Mouse (Mus musculus) heart, embryonic 12.5 days (tissue): ENCODE measurements around the gene Exosc10. TPM values are rescaled to one million over a fixed set of nuclear protein-coding genes. Genes with fewer than 3 reads are reported as not detected.

ENCODE experiments used
- ATAC-seq: fragments of 200-750 bp; cut with Nextera tagmentation; 2 replicates; pipeline ENCODE4 v1.8.0; 2017; ENCODE audit warnings: moderate TSS enrichment, moderate library complexity; ENCODE audit not compliant: insufficient number of reproducible peaks, low FRiP score
- H3K27ac ChIP-seq: fragments of 300-500 bp; sonication (generic); 2 replicates; pipeline ENCODE4 v1.5.1; 2016; ENCODE audit warnings: mild to moderate bottlenecking, moderate library complexity; ENCODE audit not compliant: poor library complexity, severe bottlenecking
- H3K27me3 ChIP-seq: fragments of 300-500 bp; sonication (generic); replicated peaks from 2 replicates; pipeline ENCODE4 v1.6.1; 2016; ENCODE audit warnings: mild to moderate bottlenecking, moderate library complexity
- H3K36me3 ChIP-seq: fragments of 300-500 bp; sonication (generic); 2 replicates; pipeline ENCODE4 v1.6.1; 2016; ENCODE audit warnings: mild to moderate bottlenecking, moderate library complexity
- H3K4me1 ChIP-seq: fragments of 300-500 bp; sonication (generic); replicated peaks from 2 replicates; pipeline ENCODE4 v1.6.1; 2016; ENCODE audit warnings: mild to moderate bottlenecking
- H3K4me2 ChIP-seq: fragments of 300-500 bp; sonication (generic); 2 replicates; pipeline ENCODE4 v1.6.1; 2016; ENCODE audit warnings: mild to moderate bottlenecking, moderate library complexity
- H3K4me3 ChIP-seq: fragments of 300-500 bp; sonication (generic); 2 replicates; pipeline ENCODE4 v1.5.1; 2016; ENCODE audit warnings: mild to moderate bottlenecking
- H3K9ac ChIP-seq: fragments of 300-500 bp; sonication (generic); 2 replicates; pipeline ENCODE4 v1.6.1; 2016; ENCODE audit warnings: mild to moderate bottlenecking, moderate library complexity
- H3K9me3 ChIP-seq: fragments of 300-500 bp; sonication (generic); replicated peaks from 2 replicates; pipeline ENCODE4 v1.6.1; 2016; ENCODE audit warnings: mild to moderate bottlenecking, moderate library complexity
- WGBS: fragments of 180-500 bp; shearing (Covaris S2); methylation state at CpG from one replicate; pipeline ENCODE4 v1.1.7; 2016; 5-methylcytosine and 5-hydroxymethylcytosine counted together
- polyA plus RNA-seq: library from polyadenylated mRNA; unstranded; fragments of >200 nt; fragmentation: Nextera tagmentation; extraction: Ambion mirVana; gene quantifications from 2 replicates; pipeline ENCODE4 v1.2.1, GENCODE M21; 2016

Gene Exosc10
- polyA plus RNA-seq, 1 experiment from 2014 or later: 71.3 TPM

GRCm38 (mm10) chr4:148595916-148596315 is 37.7 kb downstream of the Exosc10 start:
- H3K27ac ChIP-seq: no peak overlapping the region
- peaks cover 14% of the 10 kb centered on the region for H3K4me1 ChIP-seq
- ATAC-seq: no peak
- H3K4me3 ChIP-seq: no peak overlapping the region
- H3K27me3 ChIP-seq: no peaks in the 10 kb centered on the region
- H3K9ac ChIP-seq: no peak overlapping the region
- 0 out of 2 replicates have a peak, but pooled peaks cover 7% of the 10 kb centered on the region for H3K9me3 ChIP-seq
- H3K4me2 ChIP-seq: no peak overlapping the region
- H3K36me3 ChIP-seq: peaks cover 65% of the 10 kb centered on the region
- 85% methylated on average over 6 of the region's 6 CpGs for WGBS

GRCm38 (mm10) chr4:148596731-148597130 is 38.5 kb downstream of the Exosc10 start:
- H3K9ac ChIP-seq: no peak overlapping the region
- no peak for ATAC-seq
- H3K9me3 ChIP-seq: 0 out of 2 replicates have a peak, but pooled peaks cover 7% of the 10 kb centered on the region
- H3K4me3 ChIP-seq: no peak overlapping the region
- no peak overlapping the region for H3K4me2 ChIP-seq
- H3K36me3 ChIP-seq: peaks cover 65% of the 10 kb centered on the region
- peaks cover 14% of the 10 kb centered on the region for H3K4me1 ChIP-seq
- H3K27ac ChIP-seq: no peak overlapping the region
- 91% methylated on average over 3 of the region's 3 CpGs for WGBS
- H3K27me3 ChIP-seq: no peaks in the 10 kb centered on the region

DNA sequence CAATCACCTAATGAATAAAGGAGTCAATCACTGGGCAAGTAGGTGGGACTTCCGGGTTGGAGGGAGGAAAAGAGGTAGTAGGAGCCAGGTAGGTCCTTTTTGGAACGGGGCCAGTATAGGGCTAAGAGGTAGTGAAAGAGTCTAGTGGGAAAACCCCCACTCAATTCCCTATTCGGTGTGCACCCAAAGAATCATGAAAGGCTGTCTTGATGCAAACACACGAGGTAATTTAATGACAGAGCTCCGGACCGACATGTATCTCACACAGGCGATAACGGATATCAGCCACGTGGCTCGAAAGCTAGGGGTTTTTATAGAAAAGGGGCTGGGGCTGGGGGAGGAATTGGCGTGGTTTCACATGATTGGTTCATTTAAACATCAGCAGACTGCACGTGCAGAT is 40.6 kb downstream of the Exosc10 start:
- Histone ChIP-seq H3K4me3 (no peak overlapping the region), H3K4me1 (no peaks in the 10 kb centered on the region), H3K27ac (no peak overlapping the region), H3K4me2 (no peak overlapping the region), H3K9ac (no peak overlapping the region), H3K9me3 (0 out of 2 replicates have a peak, but pooled peaks cover 7% of the 10 kb centered on the region), H3K27me3 (no peaks in the 10 kb centered on the region), H3K36me3 (peaks cover 54% of the 10 kb centered on the region)
- WGBS: 90% methylated on average over 12 of the region's 12 CpGs
- no peak for ATAC-seq

DNA sequence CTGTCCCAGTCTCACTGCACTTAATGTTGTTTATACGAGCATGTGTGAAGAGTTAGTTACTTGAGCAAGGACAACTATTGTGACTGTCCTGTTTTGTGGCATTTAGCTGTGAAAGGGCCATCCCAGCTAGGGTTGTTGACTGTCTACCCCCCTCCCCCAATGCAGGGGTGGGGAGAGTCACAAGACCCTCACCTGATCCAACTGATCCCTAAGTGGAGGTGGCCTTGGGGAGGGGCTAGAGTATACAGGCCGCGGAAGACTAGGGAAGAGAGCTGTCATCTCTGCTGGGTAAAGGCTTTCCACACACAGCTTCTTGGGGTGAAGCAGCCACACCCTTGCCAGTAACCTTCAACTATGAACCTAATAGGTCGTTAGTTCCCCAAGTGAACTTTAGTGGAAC is 42.1 kb downstream of the Exosc10 start:
- Histone ChIP-seq H3K9ac (no peak overlapping the region), H3K4me2 (no peak overlapping the region), H3K27ac (no peak overlapping the region), H3K36me3 (peaks cover 39% of the 10 kb centered on the region), H3K27me3 (no peaks in the 10 kb centered on the region), H3K4me3 (no peak overlapping the region), H3K4me1 (no peaks in the 10 kb centered on the region), H3K9me3 (0 out of 2 replicates have a peak, but pooled peaks cover 7% of the 10 kb centered on the region)
- no peak for ATAC-seq
- 83% methylated on average over 4 of the region's 4 CpGs for WGBS

- ATAC-seq: no peak
- Histone ChIP-seq H3K36me3 (peaks cover 25% of the 10 kb centered on the region), H3K9ac (no peak overlapping the region), H3K9me3 (0 out of 2 replicates have a peak, but pooled peaks cover 7% of the 10 kb centered on the region), H3K27me3 (no peaks in the 10 kb centered on the region), H3K4me3 (no peak overlapping the region), H3K27ac (no peak overlapping the region), H3K4me2 (no peak overlapping the region), H3K4me1 (no peaks in the 10 kb centered on the region)
- WGBS: 64% methylated on average over 4 of the region's 4 CpGs
These were observed 43.6 kb downstream of the Exosc10 start for GRCm38 (mm10) chr4:148601871-148602270.

GRCm38 (mm10) chr4:148602357-148603120 is 44.3 kb downstream of the Exosc10 start, which contains the start of gene Masp2:
TSS of gene Masp2 (plus strand) at chr4:148602554.
- no peaks in the 10 kb centered on the region for H3K4me1 ChIP-seq
- WGBS: 84% methylated on average over 14 of the region's 14 CpGs
- H3K4me3 ChIP-seq: no peak within 1 kb of the TSS
- no peak within 1 kb of the TSS for H3K9ac ChIP-seq
- H3K27ac ChIP-seq: no peak within 1 kb of the TSS
- H3K9me3 ChIP-seq: 0 out of 2 replicates have a peak, but pooled peaks cover 7% of the 10 kb centered on the region
- H3K4me2 ChIP-seq: no peak within 1 kb of the TSS
- no peaks in the 10 kb centered on the region for H3K27me3 ChIP-seq
- ATAC-seq: no peak
- H3K36me3 ChIP-seq: peaks cover 24% of the 10 kb centered on the region

- Histone ChIP-seq H3K36me3 (peaks cover 14% of the 10 kb centered on the region), H3K4me3 (no peak overlapping the region), H3K9me3 (0 out of 2 replicates have a peak, but pooled peaks cover 7% of the 10 kb centered on the region), H3K27me3 (no peaks in the 10 kb centered on the region), H3K9ac (no peak overlapping the region; the same call in 1 of the 2 replicates), H3K4me1 (peaks cover 5% of the 10 kb centered on the region; the same call in 1 of the 2 replicates), H3K4me2 (no peak overlapping the region), H3K27ac (no peak overlapping the region)
- 68% methylated on average over 10 of the region's 10 CpGs for WGBS
- no peak for ATAC-seq
These were observed 45.3 kb downstream of the Exosc10 start for GRCm38 (mm10) chr4:148603376-148604139.

GRCm38 (mm10) chr4:148604141-148604540 is 45.9 kb downstream of the Exosc10 start:
- 67% methylated on average over 7 of the region's 7 CpGs for WGBS
- ATAC-seq: no peak
- 0 out of 2 replicates have a peak, but pooled peaks cover 3% of the 10 kb centered on the region for H3K9me3 ChIP-seq
- peaks cover 9% of the 10 kb centered on the region for H3K36me3 ChIP-seq
- H3K4me1 ChIP-seq: peaks cover 11% of the 10 kb centered on the region; the same call in 1 of the 2 replicates
- no peaks in the 10 kb centered on the region for H3K27me3 ChIP-seq
- H3K27ac ChIP-seq: no peak overlapping the region
- H3K4me3 ChIP-seq: no peak overlapping the region
- no peak overlapping the region; the same call in 1 of the 2 replicates for H3K9ac ChIP-seq
- H3K4me2 ChIP-seq: no peak overlapping the region

DNA sequence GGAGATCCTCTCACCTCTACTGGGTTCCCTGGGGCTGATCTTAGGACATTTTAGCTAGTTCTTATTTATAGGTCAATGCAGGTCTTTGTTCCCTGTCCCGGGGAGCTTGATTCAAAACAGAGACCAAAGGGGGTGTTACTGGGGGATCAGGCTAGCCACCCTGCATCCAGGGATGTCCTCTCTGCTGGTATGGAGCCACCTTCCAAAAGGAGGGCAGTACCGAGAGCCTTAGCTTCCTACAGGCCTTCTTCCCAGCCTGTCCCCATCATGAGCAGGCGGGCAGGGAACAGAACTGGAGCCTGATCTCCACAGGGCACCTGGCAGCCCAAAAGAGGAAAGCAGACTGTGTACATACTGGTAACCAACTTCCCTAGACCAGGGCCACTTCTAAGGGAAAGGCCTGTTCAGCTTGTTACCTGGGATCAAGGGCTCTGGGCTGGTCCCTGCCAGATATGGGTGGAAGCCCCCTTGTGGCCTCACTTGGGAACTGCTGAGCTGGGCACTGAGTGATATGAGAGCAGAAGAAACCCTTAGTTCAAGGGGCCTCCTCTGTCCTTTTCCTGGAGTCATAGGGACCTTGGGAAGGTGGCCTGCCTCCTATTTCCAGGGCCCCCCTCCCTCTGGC is 46.4 kb downstream of the Exosc10 start:
- WGBS: 82% methylated on average over 3 of the region's 3 CpGs
- H3K27me3 ChIP-seq: no peaks in the 10 kb centered on the region
- no peak overlapping the region for H3K9ac ChIP-seq
- H3K4me3 ChIP-seq: no peak overlapping the region
- H3K36me3 ChIP-seq: peaks cover 4% of the 10 kb centered on the region; the same call in 1 of the 2 replicates
- H3K4me2 ChIP-seq: no peak overlapping the region
- H3K4me1 ChIP-seq: peaks cover 12% of the 10 kb centered on the region; the same call in 1 of the 2 replicates
- ATAC-seq: no peak
- H3K27ac ChIP-seq: no peak overlapping the region
- H3K9me3 ChIP-seq: no peaks in the 10 kb centered on the region

- H3K27ac ChIP-seq: peak overlapping the region; percentile 28; the same call in 1 of the 2 replicates
- no peak for ATAC-seq
These were observed 49.5 kb downstream of the Exosc10 start for GRCm38 (mm10) chr4:148607758-148608157.

More at GRCm38 (mm10) chr4:148607758-148608157, 49.5 kb downstream of the Exosc10 start:
- no peaks in the 10 kb centered on the region for H3K27me3 ChIP-seq
- no peak overlapping the region for H3K4me3 ChIP-seq
- H3K36me3 ChIP-seq: peaks cover 20% of the 10 kb centered on the region
- H3K4me1 ChIP-seq: peaks cover 23% of the 10 kb centered on the region; the same call in 1 of the 2 replicates
- no peak overlapping the region for H3K4me2 ChIP-seq
- H3K9ac ChIP-seq: no peak overlapping the region
- no peaks in the 10 kb centered on the region for H3K9me3 ChIP-seq
- 26% methylated on average over 5 of the region's 5 CpGs for WGBS
